Mouse (Mus musculus): Measurements from ENCODE around the gene Dck. TPM values are rescaled to one million over a fixed set of nuclear protein-coding genes. Genes with fewer than 3 reads are reported as not detected.

Dck gene
- polyA plus RNA-seq (2014; fragmentation: Nextera tagmentation; extraction: Ambion mirVana), result 54.0 and 54.7 TPM in 2 replicates

DNA sequence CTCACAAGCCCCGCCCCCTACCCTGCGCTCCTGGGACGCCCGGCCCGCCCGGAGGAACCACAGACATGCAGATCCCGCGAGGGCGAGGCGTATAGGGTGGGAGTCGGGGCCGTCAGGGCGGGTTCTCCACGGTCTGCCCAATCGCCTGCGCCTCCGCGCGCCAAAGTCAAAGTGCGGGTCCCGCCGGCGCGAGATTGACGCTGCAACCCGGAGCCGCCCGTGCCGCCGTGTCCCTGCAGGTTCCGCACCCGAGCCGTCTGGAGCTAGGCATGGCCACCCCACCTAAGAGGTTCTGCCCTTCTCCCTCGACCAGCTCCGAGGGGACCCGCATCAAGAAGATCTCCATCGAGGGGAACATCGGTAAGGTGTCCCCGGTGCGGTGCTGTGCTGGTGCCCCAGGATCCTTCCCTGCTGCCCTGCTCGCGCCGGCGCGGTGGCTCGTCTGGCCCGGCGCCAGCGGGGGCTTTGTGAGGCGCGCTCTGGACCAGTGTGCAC, at the start of gene Dck:
Dck (plus strand) TSS at position 10 of the 495 bp plus-strand sequence.
- H3K4me1 ChIP-seq (ENCODE audit: control insufficient read depth, insufficient read depth, low read length), result peaks cover 12% of the 10 kb centered on the region
- H3K9me3 ChIP-seq (replicated peaks; ENCODE audit: control insufficient read depth, low read length), result no peaks in the 10 kb centered on the region
- H3K9ac ChIP-seq (ENCODE audit: low read depth, low read length), result peak within 1 kb of the TSS; percentile 79
- peak within 1 kb of the TSS; percentile 87 for H3K27ac ChIP-seq (ENCODE audit: low read depth, low read length)
- H3K36me3 ChIP-seq (ENCODE audit: control insufficient read depth, insufficient read depth, low read length), result peaks cover 4% of the 10 kb centered on the region; the same call in 1 of the 2 replicates
- no peaks in the 10 kb centered on the region for H3K27me3 ChIP-seq (ENCODE audit: control insufficient read depth, insufficient read depth, low read length)
- WGBS (ENCODE audit: insufficient replicate concordance), result under 1% methylated on average over 51 of the region's 51 CpGs
- ATAC-seq (replicated peaks; ENCODE audit: insufficient number of reproducible peaks, low FRiP score, low TSS enrichment), result peak; percentile 100
- peak within 1 kb of the TSS; percentile 65 for H3K4me3 ChIP-seq (ENCODE audit: low read depth, low read length)
- H3K4me2 ChIP-seq, result peak within 1 kb of the TSS; percentile 67

DNA sequence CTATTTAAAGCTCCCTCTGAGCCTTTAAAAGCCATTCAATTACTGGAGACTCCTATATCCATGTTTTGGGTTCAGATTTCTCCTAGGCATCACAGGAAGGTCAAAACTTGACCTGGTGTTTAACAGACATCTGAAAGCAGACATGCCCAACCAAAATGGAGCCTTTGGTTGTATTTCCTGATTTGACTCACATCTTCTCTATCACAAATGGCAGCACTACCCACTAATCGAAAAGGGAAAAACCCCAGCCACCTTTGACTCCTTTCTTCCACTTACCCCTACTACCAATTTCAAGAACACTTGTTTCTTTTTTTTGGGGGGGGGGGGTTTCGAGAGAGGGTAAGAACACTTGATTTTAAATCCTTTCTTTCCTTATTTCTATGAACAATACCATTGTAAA, 47.8 kb upstream of the Dck start:
- H3K27me3 ChIP-seq (ENCODE audit: control insufficient read depth, insufficient read depth, low read length), result no peaks in the 10 kb centered on the region
- H3K9ac ChIP-seq (ENCODE audit: low read depth, low read length), result no peak overlapping the region
- H3K27ac ChIP-seq (ENCODE audit: low read depth, low read length), result no peak overlapping the region
- ATAC-seq (replicated peaks; ENCODE audit: insufficient number of reproducible peaks, low FRiP score, low TSS enrichment), result no peak
- no peaks in the 10 kb centered on the region for H3K9me3 ChIP-seq (replicated peaks; ENCODE audit: control insufficient read depth, low read length)
- H3K4me2 ChIP-seq, result no peak overlapping the region
- H3K4me3 ChIP-seq (ENCODE audit: low read depth, low read length), result no peak overlapping the region
- WGBS (ENCODE audit: insufficient replicate concordance), result 79% methylated on average over 2 of the region's 2 CpGs
- peaks cover 6% of the 10 kb centered on the region; the same call in 1 of the 2 replicates for H3K4me1 ChIP-seq (ENCODE audit: control insufficient read depth, insufficient read depth, low read length)
- H3K36me3 ChIP-seq (ENCODE audit: control insufficient read depth, insufficient read depth, low read length), result no peaks in the 10 kb centered on the region

DNA sequence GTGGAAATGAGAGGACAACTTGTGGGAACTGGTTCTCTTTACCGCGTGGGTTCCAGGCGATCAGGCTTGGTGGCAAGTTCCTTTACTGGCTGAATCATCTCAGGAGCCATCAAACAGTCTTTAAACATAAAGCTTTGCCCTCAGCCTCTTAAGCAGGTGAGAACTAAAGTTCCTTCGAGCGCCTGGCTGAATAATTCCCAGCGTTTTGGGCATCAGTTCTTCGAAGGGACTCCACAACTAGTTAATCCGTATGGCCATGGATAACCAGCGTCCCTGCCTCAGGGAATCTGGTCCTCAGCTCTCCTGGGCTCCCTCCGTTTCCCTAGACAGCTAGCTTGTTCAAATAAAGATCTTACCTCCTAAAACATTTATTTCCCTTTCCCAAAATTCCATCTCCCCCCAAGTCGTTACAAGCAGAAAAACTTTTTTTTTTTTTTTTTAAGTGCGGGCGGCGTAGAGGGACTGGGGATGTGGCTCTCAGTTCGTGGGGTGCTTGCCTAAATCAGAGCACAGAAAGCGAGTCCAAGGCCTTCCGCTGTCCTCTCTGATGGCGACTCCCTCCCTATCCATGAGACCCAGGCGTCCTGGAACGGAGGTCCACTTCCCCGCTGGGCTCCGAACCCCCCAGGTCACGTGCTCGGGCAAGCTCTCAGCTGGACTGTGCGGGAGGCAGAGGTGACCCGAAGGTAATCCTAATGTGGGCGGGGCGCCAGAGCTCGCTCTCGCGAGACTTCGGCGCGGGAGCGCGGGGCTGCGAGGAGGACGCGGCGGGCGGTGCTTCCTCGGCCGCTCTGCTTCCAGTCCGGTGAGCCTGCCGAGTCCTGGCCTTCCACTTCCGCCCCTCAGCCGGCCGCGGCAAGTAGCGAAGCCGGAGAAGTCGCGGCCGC, 44.4 kb upstream of the Dck start, which contains the start of gene Mob1b:
Mob1b (plus strand) TSS at position 740 of the 887 bp plus-strand sequence.
- peak; percentile 93 for ATAC-seq (replicated peaks; ENCODE audit: insufficient number of reproducible peaks, low FRiP score, low TSS enrichment)
- under 1% methylated on average over 51 of the region's 54 CpGs for WGBS (ENCODE audit: insufficient replicate concordance)

DNA sequence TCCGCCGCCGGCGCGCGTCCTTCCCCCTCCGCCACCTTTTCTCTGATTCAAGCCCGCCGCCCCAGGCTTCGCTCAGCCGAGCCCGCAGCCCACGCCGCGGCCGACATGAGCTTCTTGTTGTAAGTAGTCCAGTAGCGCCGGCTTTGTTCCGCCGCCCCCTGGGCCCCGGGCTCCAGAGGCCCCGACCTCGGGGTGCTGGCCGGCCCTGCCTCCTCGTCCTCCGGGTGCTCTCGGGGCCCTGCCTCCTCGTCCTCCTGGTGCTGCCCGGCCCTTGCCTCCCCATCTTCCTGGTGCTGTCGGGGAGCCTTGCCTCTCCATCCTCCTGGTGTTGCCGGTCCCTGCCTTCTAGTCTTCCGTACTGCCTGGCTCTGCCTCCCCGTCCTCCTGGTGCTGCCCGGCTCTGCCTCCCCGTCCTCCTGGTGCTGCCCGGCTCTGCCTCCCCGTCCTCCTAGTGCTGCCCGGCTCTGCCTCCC, 43.8 kb upstream of the Dck start:
- Histone ChIP-seq H3K9me3 (replicated peaks; ENCODE audit: control insufficient read depth, low read length) (no peaks in the 10 kb centered on the region), H3K9ac (ENCODE audit: low read depth, low read length) (peak overlapping the region; percentile 98), H3K4me1 (ENCODE audit: control insufficient read depth, insufficient read depth, low read length) (peaks cover 29% of the 10 kb centered on the region), H3K4me3 (ENCODE audit: low read depth, low read length) (peak overlapping the region; percentile 99), H3K27me3 (ENCODE audit: control insufficient read depth, insufficient read depth, low read length) (no peaks in the 10 kb centered on the region), H3K36me3 (ENCODE audit: control insufficient read depth, insufficient read depth, low read length) (no peaks in the 10 kb centered on the region), H3K27ac (ENCODE audit: low read depth, low read length) (peak overlapping the region; percentile 95), H3K4me2 (peak overlapping the region; percentile 94)
- ATAC-seq (replicated peaks; ENCODE audit: insufficient number of reproducible peaks, low FRiP score, low TSS enrichment), result peak; percentile 44
- under 1% methylated on average over 37 of the region's 38 CpGs for WGBS (ENCODE audit: insufficient replicate concordance)

More for the DNA sequence above, 44.4 kb upstream of the Dck start, which contains the start of gene Mob1b:
- Histone ChIP-seq H3K4me2 (peak within 1 kb of the TSS; percentile 94), H3K4me1 (ENCODE audit: control insufficient read depth, insufficient read depth, low read length) (peaks cover 29% of the 10 kb centered on the region), H3K9ac (ENCODE audit: low read depth, low read length) (peak within 1 kb of the TSS; percentile 98), H3K36me3 (ENCODE audit: control insufficient read depth, insufficient read depth, low read length) (no peaks in the 10 kb centered on the region), H3K27ac (ENCODE audit: low read depth, low read length) (peak within 1 kb of the TSS; percentile 95), H3K4me3 (ENCODE audit: low read depth, low read length) (peak within 1 kb of the TSS; percentile 99), H3K9me3 (replicated peaks; ENCODE audit: control insufficient read depth, low read length) (no peaks in the 10 kb centered on the region), H3K27me3 (ENCODE audit: control insufficient read depth, insufficient read depth, low read length) (no peaks in the 10 kb centered on the region)

DNA sequence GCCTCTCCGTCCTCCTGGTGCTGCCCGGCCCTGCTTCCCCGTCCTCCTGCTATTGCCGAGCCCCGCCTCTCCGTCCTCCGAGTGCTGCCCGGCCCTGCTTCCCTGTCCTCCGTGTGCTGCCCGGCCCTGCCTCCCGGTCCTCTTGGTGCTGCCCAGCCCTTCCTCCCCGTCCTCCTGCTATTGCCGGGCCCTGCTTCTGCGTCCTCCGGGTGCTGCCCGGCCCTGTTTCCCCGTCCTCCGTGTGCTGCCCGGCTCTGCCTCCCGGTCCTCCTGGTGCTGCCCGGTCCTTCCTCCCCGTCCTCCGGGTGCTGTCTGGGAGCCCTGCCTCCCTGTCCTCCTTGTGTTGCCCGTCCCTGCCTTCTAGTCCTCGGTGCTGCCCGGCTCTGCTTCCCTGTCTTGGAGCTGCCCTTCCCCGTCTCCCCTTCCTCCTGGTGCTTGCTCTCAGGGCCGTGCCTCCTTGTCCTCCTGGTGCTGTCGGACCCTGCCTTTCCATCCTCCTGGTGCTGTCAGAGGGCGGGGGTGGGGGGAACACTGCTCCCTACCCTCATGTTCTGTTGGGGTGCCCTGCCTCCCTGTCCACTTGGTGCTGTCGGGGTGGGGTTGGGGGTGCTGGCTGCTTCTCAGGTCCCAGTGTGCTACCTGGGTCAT, 43.1 kb upstream of the Dck start:
- no peak for ATAC-seq (replicated peaks; ENCODE audit: insufficient number of reproducible peaks, low FRiP score, low TSS enrichment)
- 2% methylated on average over 31 of the region's 31 CpGs for WGBS (ENCODE audit: insufficient replicate concordance)

DNA sequence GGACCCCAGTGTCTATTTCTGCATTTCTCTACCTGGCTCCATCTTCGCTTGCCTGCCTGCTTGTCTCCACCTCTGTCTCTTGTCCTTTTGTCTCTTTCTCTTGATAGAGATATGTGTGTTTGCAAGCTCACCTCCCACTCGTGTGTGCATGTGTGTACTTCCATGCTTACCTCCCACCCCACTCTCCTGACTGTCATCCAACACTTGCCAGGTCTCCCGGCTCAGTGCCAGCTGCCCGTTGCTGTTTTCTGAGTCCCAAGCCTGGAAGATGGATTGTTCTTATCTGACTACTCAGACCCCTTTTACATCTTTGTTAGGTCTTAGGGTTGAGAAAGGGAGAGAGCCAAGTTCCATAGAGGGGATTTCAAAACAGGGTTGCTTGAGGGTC, 42.6 kb upstream of the Dck start:
- Histone ChIP-seq H3K27me3 (ENCODE audit: control insufficient read depth, insufficient read depth, low read length) (no peaks in the 10 kb centered on the region), H3K9me3 (replicated peaks; ENCODE audit: control insufficient read depth, low read length) (no peaks in the 10 kb centered on the region), H3K36me3 (ENCODE audit: control insufficient read depth, insufficient read depth, low read length) (no peaks in the 10 kb centered on the region), H3K4me3 (ENCODE audit: low read depth, low read length) (peak overlapping the region; percentile 99), H3K4me2 (peak overlapping the region; percentile 94), H3K4me1 (ENCODE audit: control insufficient read depth, insufficient read depth, low read length) (peaks cover 29% of the 10 kb centered on the region), H3K9ac (ENCODE audit: low read depth, low read length) (peak overlapping the region; percentile 98), H3K27ac (ENCODE audit: low read depth, low read length) (peak overlapping the region; percentile 95)
- WGBS (ENCODE audit: insufficient replicate concordance), result 5% methylated on average over 4 of the region's 4 CpGs
- no peak for ATAC-seq (replicated peaks; ENCODE audit: insufficient number of reproducible peaks, low FRiP score, low TSS enrichment)

More for the DNA sequence above, 43.1 kb upstream of the Dck start:
- peak overlapping the region; percentile 95 for H3K27ac ChIP-seq (ENCODE audit: low read depth, low read length)
- H3K4me2 ChIP-seq, result peak overlapping the region; percentile 94
- H3K9me3 ChIP-seq (replicated peaks; ENCODE audit: control insufficient read depth, low read length), result no peaks in the 10 kb centered on the region
- H3K27me3 ChIP-seq (ENCODE audit: control insufficient read depth, insufficient read depth, low read length), result no peaks in the 10 kb centered on the region
- H3K4me1 ChIP-seq (ENCODE audit: control insufficient read depth, insufficient read depth, low read length), result peaks cover 29% of the 10 kb centered on the region
- H3K4me3 ChIP-seq (ENCODE audit: low read depth, low read length), result peak overlapping the region; percentile 99
- H3K9ac ChIP-seq (ENCODE audit: low read depth, low read length), result peak overlapping the region; percentile 98
- no peaks in the 10 kb centered on the region for H3K36me3 ChIP-seq (ENCODE audit: control insufficient read depth, insufficient read depth, low read length)

DNA sequence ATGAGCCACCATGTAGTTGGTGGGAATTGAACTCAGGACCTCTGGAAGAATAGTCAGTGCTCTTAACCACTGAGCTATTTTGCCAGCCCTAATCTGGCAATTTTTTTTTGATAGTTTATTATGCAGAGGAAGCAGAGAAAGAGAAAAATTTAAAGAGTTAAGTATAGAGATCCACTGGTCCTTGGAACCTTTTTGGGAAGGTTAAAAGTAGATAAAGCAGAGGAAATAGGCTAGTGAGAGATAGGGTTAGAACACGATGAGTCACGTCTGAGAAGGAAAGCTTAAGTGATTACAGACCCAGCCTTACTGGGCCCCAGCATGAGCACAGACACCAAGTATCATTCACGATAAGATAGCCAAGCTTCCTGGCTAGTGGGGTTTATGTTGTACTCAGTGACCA, 40.8 kb upstream of the Dck start:
- 11% methylated on average over 3 of the region's 3 CpGs for WGBS (ENCODE audit: insufficient replicate concordance)
- no peaks in the 10 kb centered on the region for H3K36me3 ChIP-seq (ENCODE audit: control insufficient read depth, insufficient read depth, low read length)
- H3K27me3 ChIP-seq (ENCODE audit: control insufficient read depth, insufficient read depth, low read length), result no peaks in the 10 kb centered on the region
- no peaks in the 10 kb centered on the region for H3K9me3 ChIP-seq (replicated peaks; ENCODE audit: control insufficient read depth, low read length)
- peak overlapping the region; percentile 62 for H3K27ac ChIP-seq (ENCODE audit: low read depth, low read length)
- H3K4me3 ChIP-seq (ENCODE audit: low read depth, low read length), result peak overlapping the region; percentile 19
- H3K9ac ChIP-seq (ENCODE audit: low read depth, low read length), result peak overlapping the region; percentile 16; the same call in 1 of the 2 replicates
- ATAC-seq (replicated peaks; ENCODE audit: insufficient number of reproducible peaks, low FRiP score, low TSS enrichment), result peak; percentile 60
- H3K4me1 ChIP-seq (ENCODE audit: control insufficient read depth, insufficient read depth, low read length), result peaks cover 29% of the 10 kb centered on the region
- peak overlapping the region; percentile 51 for H3K4me2 ChIP-seq

DNA sequence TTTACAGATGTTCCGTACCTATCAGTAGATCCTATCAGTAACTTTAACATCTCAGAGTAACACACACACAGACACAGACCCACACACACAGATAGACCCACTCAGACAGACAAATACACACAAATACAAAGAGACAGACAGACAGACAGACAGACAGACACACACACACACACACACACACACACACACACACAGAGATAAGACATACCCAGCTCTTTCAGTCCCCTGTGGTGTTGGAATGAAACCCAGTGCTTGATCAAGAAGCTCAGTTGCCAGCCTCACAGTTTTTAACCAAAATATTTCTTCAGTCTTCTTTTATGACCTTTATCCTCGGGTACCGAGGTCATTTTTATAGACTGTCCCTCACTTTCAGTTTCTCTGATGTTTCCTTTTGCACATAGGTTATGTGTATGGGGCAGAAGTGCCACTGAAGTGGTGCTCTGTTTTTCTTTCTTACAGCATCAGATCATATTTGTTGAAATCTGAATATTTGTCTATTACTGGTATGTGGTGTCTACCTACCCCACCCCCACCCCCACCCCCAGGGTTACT, 37.1 kb upstream of the Dck start:
- Histone ChIP-seq H3K27ac (ENCODE audit: low read depth, low read length) (no peak overlapping the region), H3K4me3 (ENCODE audit: low read depth, low read length) (no peak overlapping the region), H3K36me3 (ENCODE audit: control insufficient read depth, insufficient read depth, low read length) (no peaks in the 10 kb centered on the region), H3K27me3 (ENCODE audit: control insufficient read depth, insufficient read depth, low read length) (no peaks in the 10 kb centered on the region), H3K9ac (ENCODE audit: low read depth, low read length) (no peak overlapping the region), H3K4me2 (no peak overlapping the region), H3K4me1 (ENCODE audit: control insufficient read depth, insufficient read depth, low read length) (peaks cover 18% of the 10 kb centered on the region), H3K9me3 (replicated peaks; ENCODE audit: control insufficient read depth, low read length) (no peaks in the 10 kb centered on the region)
- WGBS (ENCODE audit: insufficient replicate concordance), result 85% methylated on average over 3 of the region's 3 CpGs
- ATAC-seq (replicated peaks; ENCODE audit: insufficient number of reproducible peaks, low FRiP score, low TSS enrichment), result no peak

All from heart, embryonic 11.5 days (tissue).